Comparison of ENCODE assay signal across 13 mouse cellular contexts in the genomic region with DNA sequence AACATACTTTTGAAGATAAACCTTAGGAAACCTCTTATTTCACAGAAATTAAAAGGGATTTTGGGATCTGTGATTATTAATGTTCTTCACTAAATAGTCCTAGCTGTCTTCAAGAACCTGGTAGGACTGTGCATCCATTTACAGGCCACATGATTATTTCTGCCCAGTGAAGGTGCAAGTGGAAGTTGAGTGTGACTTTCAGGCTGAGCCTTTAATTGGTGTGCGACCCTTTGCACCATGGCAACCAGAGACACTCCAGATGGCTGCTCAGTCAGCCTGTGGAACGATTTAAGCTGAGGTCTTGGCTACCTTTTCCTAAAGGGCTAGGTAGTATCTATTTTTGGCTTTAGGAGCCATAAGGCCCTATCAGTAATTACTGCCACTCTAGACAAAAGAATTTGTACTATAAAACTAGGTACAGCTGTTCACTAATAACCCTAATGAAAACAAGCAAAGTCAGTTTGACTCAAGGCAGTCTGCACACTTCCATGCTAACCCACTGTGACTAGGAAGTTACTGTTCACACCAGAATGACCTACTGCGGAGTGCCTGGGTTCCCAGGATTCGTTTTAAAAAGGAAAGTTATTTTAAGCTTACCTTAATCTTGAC. TPM values are rescaled to one million over a fixed set of nuclear protein-coding genes. Genes with fewer than 3 reads are reported as not detected.
A peak's percentile ranks its signal among the peaks of the same experiment; 100 is the strongest.
DNase-seq lines count a peak whose midpoint lies in the region; ATAC-seq and TF ChIP-seq lines count a peak whose summit lies in the region.
"Had no signal": no experiment of that assay in that cellular context is flagged by ENCODE, and none has a peak within 500 bp of the region (broad histone marks: within the 10 kb centered on the region; RNA-seq: fewer than 3 reads in every experiment).

No protein-coding gene starts in this region.

- TF ChIP-seq CTCF in gastrocnemius, adult 2 months (IDR thresholded peaks at IDR 0.05) = no peak

- ATAC-seq in lung, embryonic 15.5 days (ENCODE audit: borderline replicate concordance, extremely low read depth, low FRiP score, low TSS enrichment) = no peak
- no peak for ATAC-seq in embryonic facial prominence, embryonic 14.5 days (ENCODE audit: low read depth)
- ATAC-seq: CD4-positive, CD25-positive, alpha-beta regulatory T cell, adult 4 months had no signal

- peaks cover 58% of the 10 kb centered on the region for H3K4me1 ChIP-seq in lung, embryonic 15.5 days
- H3K4me1 ChIP-seq in embryonic facial prominence, embryonic 14.5 days (ENCODE audit: control insufficient read depth, insufficient read depth, low read length) = peaks cover 37% of the 10 kb centered on the region

- no peaks in the 10 kb centered on the region for H3K9me3 ChIP-seq in lung, embryonic 15.5 days
- H3K9me3 ChIP-seq in embryonic facial prominence, embryonic 14.5 days (ENCODE audit: control insufficient read depth, low read length) = no peaks in the 10 kb centered on the region

- DNase-seq in gastrocnemius, adult 2 months = no peak
- DNase-seq in gastrocnemius, adult 18-20 months (ENCODE audit: low spot score) = no peak
- DNase-seq in lung, postnatal 36 days = no peak
- no peak for DNase-seq in embryonic facial prominence, embryonic 14.5 days (ENCODE audit: low spot score)
- DNase-seq in Muller cell, postnatal 12 days (ENCODE audit: inconsistent ontology term) = no peak
- no peak for DNase-seq in adrenal gland, postnatal 4 days (ENCODE audit: low spot score in 2 of 2)
- DNase-seq: adrenal gland, adult 8-10 months; kidney, postnatal 14 days; right cerebral cortex, postnatal 14 days had no signal

- no peaks in the 10 kb centered on the region for H3K27me3 ChIP-seq in lung, embryonic 15.5 days
- H3K27me3 ChIP-seq in embryonic facial prominence, embryonic 14.5 days (replicated peaks; ENCODE audit: control insufficient read depth, insufficient read depth, low read length) = no peaks in the 10 kb centered on the region
- no peaks in the 10 kb centered on the region for H3K27me3 ChIP-seq in myocyte (ENCODE audit: control insufficient read depth, insufficient read depth, insufficient read length)

- H3K9ac ChIP-seq in lung, embryonic 15.5 days = no peak overlapping the region
- no peak overlapping the region for H3K9ac ChIP-seq in embryonic facial prominence, embryonic 14.5 days (ENCODE audit: low read depth, low read length)

- peak overlapping the region; percentile 68; the same call in 1 of the 2 replicates for H3K4me2 ChIP-seq in lung, embryonic 15.5 days
- H3K4me2 ChIP-seq in embryonic facial prominence, embryonic 14.5 days (ENCODE audit: low read depth, low read length) = peak overlapping the region; percentile 94; the same call in 1 of the 2 replicates
- H3K4me2 ChIP-seq in myocyte (ENCODE audit: low read depth) = peak overlapping the region; percentile 90

- H3K4me3 ChIP-seq in gastrocnemius, adult 2 months = peak overlapping the region; percentile 84
- H3K4me3 ChIP-seq in lung, embryonic 15.5 days = peak overlapping the region; percentile 96; the same call in 1 of the 2 replicates
- H3K4me3 ChIP-seq in embryonic facial prominence, embryonic 14.5 days (ENCODE audit: low read depth, low read length) = peak overlapping the region; percentile 90; the same call in 1 of the 2 replicates
- peak overlapping the region; percentile 97 for H3K4me3 ChIP-seq in myocyte
- H3K4me3 ChIP-seq: erythroblast, embryonic 14.5 days had no signal

- intact Hi-C loops in gastrocnemius, adult 2 months (cut with DNase I) = loop anchor here (10.0 kb wide), 1 partner anchor 132 kb away; no protein-coding TSS in a partner anchor

- peak overlapping the region; percentile 43; the same call in 1 of the 2 replicates for H3K27ac ChIP-seq in gastrocnemius, adult 2 months
- no peak overlapping the region for H3K27ac ChIP-seq in lung, embryonic 15.5 days
- H3K27ac ChIP-seq in embryonic facial prominence, embryonic 14.5 days (replicated peaks; ENCODE audit: low read depth, low read length) = no peak overlapping the region

- H3ac ChIP-seq in myocyte (ENCODE audit: control insufficient read depth, insufficient read length) = no peak overlapping the region

- H3K36me3 ChIP-seq in lung, embryonic 15.5 days = peaks cover 53% of the 10 kb centered on the region
- H3K36me3 ChIP-seq in embryonic facial prominence, embryonic 14.5 days (ENCODE audit: control insufficient read depth, insufficient read depth, low read length) = peaks cover 67% of the 10 kb centered on the region
- peaks cover 62% of the 10 kb centered on the region for H3K36me3 ChIP-seq in myocyte (ENCODE audit: control insufficient read depth, insufficient read depth)

- no peak for TF ChIP-seq POLR2A in myocyte (IDR thresholded peaks at IDR 0.05; ENCODE audit: insufficient read length, low read depth)

- peaks cover 69% of the 10 kb centered on the region for H3K79me2 ChIP-seq in myocyte (ENCODE audit: control insufficient read depth, insufficient read depth)

- 48% methylated on average over 4 of the region's 4 CpGs for WGBS in lung, embryonic 15.5 days
- 46% methylated on average over 4 of the region's 4 CpGs for WGBS in embryonic facial prominence, embryonic 14.5 days

TF ChIP-seq in myocyte, 11 proteins besides CTCF, POLR2A, EP300 and RAD21:
- no peak for TF ChIP-seq TCF3 (IDR thresholded peaks at IDR 0.05; ENCODE audit: insufficient read length, low read depth)
- TF ChIP-seq SRF (IDR thresholded peaks at IDR 0.05; ENCODE audit: control insufficient read depth, insufficient read length, low read depth) = no peak
- TF ChIP-seq MYOD1 (IDR thresholded peaks at IDR 0.05; ENCODE audit: control insufficient read depth in 1 of 3, insufficient read length in 2 of 3, low read depth in 2 of 3) = no peak
TF ChIP-seq in myocyte: peak in this region for 0.

RNA-seq across cellular contexts. Expression of a gene that starts 2.9 kb away (rescaled TPM):
- total RNA-seq in gastrocnemius, adult 2 months (2021) = 100 to 1,000 TPM; 108 to 149 TPM
- total RNA-seq in gastrocnemius, adult 18-20 months (2021) = 100 to 1,000 TPM in 1 of 2 experiments, 10 to 100 TPM in 1; 96.4 to 136 TPM
- polyA plus RNA-seq in lung, embryonic 15.5 days (2015; fragmentation: Nextera tagmentation; extraction: Ambion mirVana) = 767 and 820 TPM in 2 replicates
- polyA plus RNA-seq in embryonic facial prominence, embryonic 14.5 days (2014; fragmentation: Nextera tagmentation; extraction: Ambion mirVana) = 497 and 498 TPM in 2 replicates
- 138 TPM for polyA plus RNA-seq in myocyte (2012; fragmentation: generic; extraction: Trizol)
- 100 to 1,000 TPM; 505 to 525 TPM for total RNA-seq in adrenal gland, postnatal 4 days (2021)

RNA-seq across cellular contexts. Expression of a gene that starts 3.2 kb away (rescaled TPM):
- total RNA-seq in gastrocnemius, adult 2 months (2021) = 1 to 10 TPM; 2.3 to 2.5 TPM
- 1 to 10 TPM; 1.5 to 1.6 TPM for total RNA-seq in gastrocnemius, adult 18-20 months (2021)
- 1.2 and 1.6 TPM in 2 replicates for polyA plus RNA-seq in lung, embryonic 15.5 days (2015; fragmentation: Nextera tagmentation; extraction: Ambion mirVana)
- polyA plus RNA-seq in embryonic facial prominence, embryonic 14.5 days (2014; fragmentation: Nextera tagmentation; extraction: Ambion mirVana) = 1.1 and 1.6 TPM in 2 replicates
- 0.40 TPM for polyA plus RNA-seq in myocyte (2012; fragmentation: generic; extraction: Trizol)
- 1 to 10 TPM; 2.8 to 4.3 TPM for total RNA-seq in adrenal gland, postnatal 4 days (2021)
- polyA plus RNA-seq: erythroblast, embryonic 14.5 days had no signal
